Mouse (Mus musculus) liver, adult 2 months (tissue): ENCODE results near the gene Rab8a.
"Not testable (repeated sequence)": the region's sequence is repeated elsewhere in the genome, so short reads cannot be mapped to it uniquely, and the experiment has no call there.

Experiments
- CTCF ChIP-seq: fragments of 200-500 bp; IDR thresholded peaks from 2 replicates; pipeline ENCODE4 v1.5.1; 2011; ENCODE audit warnings: low read depth, low read length, control low read depth
- POLR2A ChIP-seq: fragments of 200-500 bp; IDR thresholded peaks from 2 replicates; pipeline ENCODE4 v1.6.1; 2011; ENCODE audit warnings: low read length, control low read depth; ENCODE audit not compliant: insufficient read depth; ENCODE audit errors: extremely low read depth

DNA sequence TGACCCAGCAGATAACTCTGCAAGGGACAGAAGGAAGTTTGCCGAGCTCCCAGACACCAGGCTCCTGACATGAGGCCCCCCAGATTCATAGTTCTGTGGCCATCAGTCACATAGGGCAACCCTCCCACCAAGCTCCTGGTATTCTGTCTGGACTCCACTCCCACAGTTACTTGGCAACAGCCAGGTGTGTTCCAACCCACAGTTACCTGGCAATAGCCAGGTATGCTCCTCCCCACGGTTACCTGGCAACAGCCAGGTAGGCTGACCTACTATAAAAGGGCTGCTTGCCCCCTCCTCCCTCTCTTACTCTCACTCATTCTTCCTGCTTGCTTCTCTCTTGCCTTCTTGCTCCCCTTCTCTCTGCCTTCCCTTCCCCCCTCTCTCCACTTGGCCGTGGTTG is 39.5 kb upstream of the Rab8a start:
- TF ChIP-seq CTCF, POLR2A: not testable (repeated sequence)
